Mouse (Mus musculus): ENCODE measurements at regions not wholly inside any gene's neighbourhood (a gene's known extent, or its start where the extent isn't known, plus 50 kb on each side); places are given as distances from the start of the nearest gene placed in this dataset.

DNA sequence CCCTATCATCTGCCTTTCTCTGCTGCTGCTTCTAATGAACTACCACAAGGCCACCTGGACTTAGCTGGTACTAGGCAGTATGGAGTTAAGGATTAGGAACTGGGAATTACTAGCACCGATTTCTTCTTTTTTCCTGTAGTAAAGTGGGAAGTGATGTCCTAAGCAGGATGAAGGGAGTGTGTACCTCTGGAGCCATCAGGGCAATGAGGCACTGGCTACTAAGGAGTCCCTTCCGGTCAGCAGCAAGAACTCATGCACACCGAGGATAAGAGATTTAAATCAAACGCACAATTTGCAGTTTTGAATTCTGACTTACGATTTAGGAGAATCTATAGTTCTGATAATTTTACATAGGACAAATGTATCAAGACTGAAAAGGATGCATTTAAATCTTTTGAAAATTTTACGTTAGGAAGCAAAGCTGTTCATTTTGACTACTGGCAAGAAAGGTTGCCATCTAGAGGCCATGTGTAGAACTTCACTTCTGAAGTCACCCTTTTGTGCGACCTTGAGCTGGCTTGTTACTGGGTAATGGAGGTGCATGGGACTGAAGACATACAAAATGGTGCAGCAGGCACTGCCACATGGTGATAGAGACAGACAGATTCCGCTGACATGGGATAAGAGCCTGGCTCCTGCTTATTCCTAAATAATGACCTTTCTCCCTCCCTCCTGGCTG, 369.1 kb upstream of the Stxbp6 start:
- DNase-seq = peak; percentile 32 to 51
- intact Hi-C loops (cut with DNase I) = no loop called here

DNA sequence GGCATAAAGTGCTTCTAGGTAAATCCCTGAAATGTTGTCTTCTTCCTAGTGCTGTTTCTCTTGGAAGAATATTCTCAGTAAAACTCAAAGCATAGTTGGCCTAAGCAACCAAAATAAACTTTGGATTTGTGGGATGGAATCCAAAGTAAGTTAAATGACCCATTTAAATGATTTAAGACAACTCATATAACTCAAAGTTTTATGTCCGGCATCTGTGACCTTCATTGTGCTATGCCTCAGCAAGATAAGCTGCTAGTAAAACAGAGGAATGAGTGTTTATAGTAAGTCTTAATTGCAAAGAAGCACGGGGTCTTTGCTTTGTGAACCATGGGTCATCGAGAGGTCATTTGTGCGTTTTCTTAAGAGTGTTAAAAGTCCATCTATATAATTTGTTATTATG, 368.0 kb upstream of the Stxbp6 start:
- no peak for DNase-seq
- intact Hi-C loops (cut with DNase I) = no loop called here

DNA sequence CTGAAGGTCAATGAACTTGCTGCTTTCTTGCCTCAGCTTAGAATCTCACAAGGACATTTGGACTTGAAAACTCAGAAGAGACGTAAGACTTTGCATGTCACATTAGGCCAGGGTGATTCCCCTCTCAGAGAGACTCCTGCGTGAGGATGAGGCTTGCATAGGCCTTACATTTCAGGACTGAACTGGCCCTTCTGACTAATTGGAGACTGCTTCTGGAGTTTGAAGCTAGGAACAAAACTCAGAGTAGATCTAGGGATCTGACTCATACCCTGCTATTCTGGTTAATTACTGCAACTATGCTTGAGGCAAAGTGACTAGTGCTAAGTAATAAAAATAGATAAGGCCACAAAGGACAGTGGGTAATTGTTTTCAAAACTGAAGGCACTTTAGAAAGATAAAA, 365.2 kb upstream of the Stxbp6 start:
- no peak for DNase-seq
- intact Hi-C loops (cut with DNase I) = no loop called here

DNA sequence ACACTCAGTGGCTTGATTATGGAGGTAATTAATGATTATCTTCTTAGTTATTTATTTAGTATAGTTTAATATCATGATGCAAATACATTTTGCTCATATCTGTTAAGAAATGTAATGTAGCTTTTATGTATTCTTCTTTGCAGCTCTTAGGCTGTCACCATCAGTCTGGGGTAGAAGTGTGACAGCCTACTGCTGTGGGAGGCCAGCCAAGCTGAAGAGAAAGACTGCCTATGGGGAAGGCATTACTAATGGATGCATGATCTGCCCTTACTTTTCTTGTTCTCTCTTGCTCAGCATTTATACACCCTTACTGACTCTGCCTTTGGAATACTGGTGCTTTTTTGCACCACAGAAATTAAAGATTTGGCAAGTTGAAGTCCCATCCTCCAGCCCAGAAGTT, 362.8 kb upstream of the Stxbp6 start:
- no peak for DNase-seq
- intact Hi-C loops (cut with DNase I) = no loop called here

DNA sequence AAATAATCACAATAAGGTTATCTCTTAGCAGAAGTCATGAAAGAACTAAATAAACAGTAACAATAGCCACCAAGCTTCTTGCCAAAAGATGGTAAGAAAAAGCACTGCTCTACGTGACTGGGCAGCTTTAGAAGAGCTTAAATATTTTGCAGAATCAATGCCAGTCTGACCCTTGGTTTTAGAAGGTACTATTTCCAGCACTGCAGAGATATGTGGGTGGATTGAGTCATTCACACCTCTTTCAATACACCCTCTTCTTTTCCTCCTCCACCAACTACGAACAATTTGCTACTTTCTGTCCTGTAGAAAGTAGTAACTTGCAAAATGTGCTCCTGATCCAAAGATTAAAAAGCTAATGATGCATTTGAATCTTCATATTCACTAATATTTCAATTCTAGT, 324.9 kb upstream of the Stxbp6 start:
- intact Hi-C loops (cut with DNase I) = no loop called here
- DNase-seq = no peak

DNA sequence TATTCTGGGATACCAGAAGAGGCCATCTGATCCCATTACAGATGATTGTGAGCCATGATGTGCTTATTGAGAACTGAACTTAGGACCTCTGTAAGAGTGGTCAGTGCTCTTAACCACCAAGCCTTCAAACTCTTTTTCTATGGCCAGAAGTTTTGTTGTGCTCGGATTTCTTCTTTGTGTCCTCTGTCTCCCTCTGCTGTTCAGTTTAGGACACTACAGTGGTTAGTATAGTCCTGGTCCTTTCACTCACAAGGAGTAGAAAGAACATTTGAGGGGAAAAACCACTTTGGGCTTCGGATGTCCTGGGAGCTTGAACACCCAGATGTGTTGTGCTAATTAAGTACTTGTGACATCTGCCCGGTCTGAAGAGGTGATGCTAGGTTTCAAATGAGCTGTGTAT, 310.4 kb upstream of the Stxbp6 start:
- intact Hi-C loops (cut with DNase I) = no loop called here
- peak; percentile 6 to 25 for DNase-seq
